Mouse (Mus musculus): Measurements from ENCODE around the gene Grin2d.

The Grin2d gene

GRCm38 (mm10) chr7:45897258-45897757 lies 19.1 kb upstream of the Grin2d start:
- peak; percentile 58 for DNase-seq (ENCODE audit: low spot score)

DNA sequence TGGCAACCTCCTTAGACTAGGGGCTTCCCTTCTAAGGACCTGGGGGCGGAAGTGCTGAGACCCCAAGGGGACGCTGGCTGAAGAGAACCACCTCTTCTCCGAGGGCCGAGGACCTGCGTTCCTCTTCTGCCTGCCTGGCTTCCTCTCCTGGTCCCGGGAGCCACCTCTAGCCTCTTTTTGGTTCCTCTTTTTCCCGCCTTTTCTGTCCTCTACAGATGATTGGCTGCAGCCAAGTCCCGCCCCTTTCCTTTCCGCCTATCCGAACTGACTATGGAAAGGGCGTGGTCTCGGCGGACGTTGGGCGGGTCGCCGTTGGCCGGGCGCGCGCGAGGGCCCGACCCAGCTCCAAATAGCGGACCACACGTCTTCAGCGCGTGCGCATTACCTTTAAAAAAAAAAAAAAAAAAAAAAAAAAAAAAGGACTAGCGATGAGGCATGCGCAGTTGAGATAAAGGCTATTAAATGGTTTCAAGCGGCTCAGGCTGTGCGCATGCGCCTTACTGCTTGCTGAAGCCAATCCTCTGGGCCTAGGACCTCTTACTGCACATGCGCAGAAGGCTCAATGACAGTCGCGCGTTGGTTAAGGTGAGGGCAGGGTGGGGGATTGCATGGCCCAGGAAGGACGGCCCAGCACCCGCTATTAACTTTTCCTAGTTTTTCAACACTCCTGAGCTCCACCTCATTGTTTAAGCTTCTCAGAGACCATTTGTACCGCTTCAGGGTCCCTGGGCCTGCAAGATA lies 18.5 kb upstream of the Grin2d start, which contains the start of the genes Syngr4 and Tmem143:
Gene Syngr4, minus strand, starts transcription at position 198 of the 741 bp plus-strand sequence.
Gene Tmem143, plus strand, starts transcription at position 425 of the 741 bp plus-strand sequence.
- peak; percentile 97 for DNase-seq (ENCODE audit: low spot score)

GRCm38 (mm10) chr7:45895931-45896516 lies 17.8 kb upstream of the Grin2d start:
- DNase-seq (ENCODE audit: low spot score) = no peak

GRCm38 (mm10) chr7:45892651-45893050 lies 14.5 kb upstream of the Grin2d start:
- DNase-seq (ENCODE audit: low spot score) = no peak

- no peak for DNase-seq (ENCODE audit: low spot score)
Measured at GRCm38 (mm10) chr7:45887246-45887645, 9.1 kb upstream of the Grin2d start.

GRCm38 (mm10) chr7:45881011-45881410 lies 2.8 kb upstream of the Grin2d start:
- DNase-seq (ENCODE audit: low spot score) = no peak

GRCm38 (mm10) chr7:45880531-45880930 lies 2.4 kb upstream of the Grin2d start:
- no peak for DNase-seq (ENCODE audit: low spot score)

- no peak for DNase-seq (ENCODE audit: low spot score)
Measured at GRCm38 (mm10) chr7:45876895-45877294, 1.3 kb downstream of the Grin2d start.

DNA sequence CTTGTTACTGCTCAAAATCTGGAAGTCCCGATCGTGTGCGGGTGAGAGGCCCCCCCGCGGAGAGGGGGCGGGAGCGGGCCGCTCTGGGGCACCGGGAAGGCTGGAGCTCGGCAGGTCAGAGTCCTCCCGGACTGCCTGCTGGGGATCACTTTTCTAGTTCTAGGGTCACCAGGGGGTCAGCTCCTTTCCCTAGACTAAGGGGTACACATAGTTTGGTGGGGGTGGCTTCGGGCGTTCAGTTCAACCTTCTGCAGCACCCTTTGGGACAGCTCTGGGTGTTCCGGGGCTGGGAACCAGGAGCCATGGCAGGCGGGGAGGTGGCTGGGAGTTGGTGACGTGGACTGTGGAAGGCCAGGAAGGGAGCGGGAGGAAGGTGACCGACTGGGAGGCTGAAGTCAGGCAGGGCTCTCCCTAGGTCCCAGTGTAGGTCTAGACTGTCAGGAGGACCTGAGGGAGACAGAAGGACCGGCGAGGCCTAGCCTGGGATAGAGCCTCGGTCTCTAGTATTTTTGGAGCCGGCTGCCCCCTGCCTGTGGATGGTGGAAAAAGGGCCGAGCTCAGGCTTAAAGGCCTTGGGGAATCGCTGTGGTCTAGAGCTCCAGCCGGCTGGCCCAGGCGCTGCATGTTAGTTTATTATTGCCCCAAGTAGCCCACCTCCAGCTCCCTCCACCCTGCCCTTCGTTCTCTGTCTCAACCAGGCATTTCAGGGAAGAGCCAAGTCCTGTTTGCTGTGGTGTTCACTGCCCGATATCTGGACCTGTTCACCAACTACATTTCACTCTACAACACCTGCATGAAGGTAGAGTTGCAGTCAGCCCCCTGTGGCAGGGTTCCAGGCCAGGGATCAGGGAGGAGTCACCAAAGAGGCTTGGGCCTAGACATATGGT lies 4.9 kb downstream of the Grin2d start:
- DNase-seq (ENCODE audit: low spot score) = peak; percentile 42

GRCm38 (mm10) chr7:45872624-45873023 lies 5.6 kb downstream of the Grin2d start, which contains the start of gene Kdelr1:
Kdelr1 (plus strand) TSS chr7:45872772.
- peak; percentile 90 for DNase-seq (ENCODE audit: low spot score)

DNA sequence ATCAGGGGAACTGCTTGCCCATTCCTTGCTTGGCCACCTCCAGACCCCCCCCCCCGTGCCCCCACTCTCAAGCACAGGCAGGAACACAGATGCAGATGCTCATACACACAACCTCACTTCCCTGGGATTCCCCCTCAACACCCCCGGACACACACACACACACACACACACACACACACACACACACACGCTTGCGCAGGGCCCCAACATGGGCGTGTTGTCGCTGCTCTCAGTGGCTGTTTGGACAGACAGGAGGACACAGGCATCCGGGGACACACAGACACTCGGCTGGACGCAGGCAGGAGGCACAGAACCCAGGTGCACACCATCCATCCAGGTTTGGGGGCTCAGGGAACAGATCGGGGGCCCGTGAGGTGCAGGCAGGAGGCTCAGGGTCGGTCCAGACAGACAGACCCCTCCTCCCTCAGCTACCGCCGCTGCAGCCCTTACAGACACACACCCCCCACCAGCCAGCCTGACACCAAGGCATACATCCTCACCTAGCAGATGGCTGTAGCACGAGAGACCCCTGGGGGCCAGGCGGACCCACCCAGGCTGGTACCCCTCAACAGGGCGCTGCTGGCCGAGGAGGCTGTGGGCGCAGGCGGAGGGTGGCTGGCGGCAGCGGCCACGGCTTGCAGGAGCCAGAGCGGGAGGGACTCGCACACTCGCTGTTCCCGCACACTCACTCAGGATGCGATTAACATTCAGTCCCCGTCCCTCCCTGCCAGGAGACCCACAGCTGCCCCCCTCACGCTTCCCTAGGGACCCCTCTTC lies 7.7 kb downstream of the Grin2d start:
- no peak for DNase-seq (ENCODE audit: low spot score)

DNA sequence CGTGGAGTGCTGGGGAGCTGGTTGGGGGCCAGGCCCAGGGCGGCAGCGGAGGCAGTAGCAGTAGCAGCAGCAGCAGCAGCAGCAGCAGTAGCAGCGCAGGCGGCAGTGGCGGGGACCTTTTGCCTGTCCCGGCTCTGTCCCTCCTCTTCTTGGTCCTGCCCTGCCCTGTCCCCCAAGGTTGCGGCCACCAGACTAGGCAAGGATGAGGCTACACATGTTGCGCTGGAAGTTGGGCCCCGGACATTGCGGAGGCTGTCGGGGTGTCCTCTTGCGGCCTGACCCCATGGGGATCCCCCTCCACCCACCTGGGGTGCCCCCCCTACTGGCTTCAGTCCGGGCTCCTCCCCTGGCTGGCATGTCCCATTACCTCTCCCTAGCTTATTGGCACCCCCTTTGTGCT lies 8.4 kb downstream of the Grin2d start:
- no peak for DNase-seq (ENCODE audit: low spot score)

GRCm38 (mm10) chr7:45869107-45869670 lies 9.0 kb downstream of the Grin2d start:
- no peak for DNase-seq (ENCODE audit: low spot score)

DNA sequence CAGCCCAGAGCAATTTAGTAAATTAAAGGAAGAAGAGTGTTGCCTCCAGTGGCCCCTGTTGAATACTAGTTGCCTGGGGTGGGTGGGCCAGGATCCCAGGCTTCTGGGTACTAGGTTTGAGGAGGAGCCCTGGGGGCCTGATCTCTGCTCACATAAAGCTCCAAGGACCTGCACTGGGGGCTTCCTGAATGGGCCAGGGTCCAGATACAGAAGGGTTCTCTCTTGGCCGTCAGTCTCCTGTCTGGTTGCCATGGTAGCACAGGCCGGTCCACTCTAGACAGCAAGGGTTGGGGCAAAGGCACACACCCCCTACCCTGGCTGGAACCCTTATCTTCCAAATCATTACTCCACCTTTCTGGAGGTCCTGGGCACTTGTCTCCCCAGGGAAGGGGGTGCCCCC lies 10.3 kb downstream of the Grin2d start:
- no peak for DNase-seq (ENCODE audit: low spot score)

DNA sequence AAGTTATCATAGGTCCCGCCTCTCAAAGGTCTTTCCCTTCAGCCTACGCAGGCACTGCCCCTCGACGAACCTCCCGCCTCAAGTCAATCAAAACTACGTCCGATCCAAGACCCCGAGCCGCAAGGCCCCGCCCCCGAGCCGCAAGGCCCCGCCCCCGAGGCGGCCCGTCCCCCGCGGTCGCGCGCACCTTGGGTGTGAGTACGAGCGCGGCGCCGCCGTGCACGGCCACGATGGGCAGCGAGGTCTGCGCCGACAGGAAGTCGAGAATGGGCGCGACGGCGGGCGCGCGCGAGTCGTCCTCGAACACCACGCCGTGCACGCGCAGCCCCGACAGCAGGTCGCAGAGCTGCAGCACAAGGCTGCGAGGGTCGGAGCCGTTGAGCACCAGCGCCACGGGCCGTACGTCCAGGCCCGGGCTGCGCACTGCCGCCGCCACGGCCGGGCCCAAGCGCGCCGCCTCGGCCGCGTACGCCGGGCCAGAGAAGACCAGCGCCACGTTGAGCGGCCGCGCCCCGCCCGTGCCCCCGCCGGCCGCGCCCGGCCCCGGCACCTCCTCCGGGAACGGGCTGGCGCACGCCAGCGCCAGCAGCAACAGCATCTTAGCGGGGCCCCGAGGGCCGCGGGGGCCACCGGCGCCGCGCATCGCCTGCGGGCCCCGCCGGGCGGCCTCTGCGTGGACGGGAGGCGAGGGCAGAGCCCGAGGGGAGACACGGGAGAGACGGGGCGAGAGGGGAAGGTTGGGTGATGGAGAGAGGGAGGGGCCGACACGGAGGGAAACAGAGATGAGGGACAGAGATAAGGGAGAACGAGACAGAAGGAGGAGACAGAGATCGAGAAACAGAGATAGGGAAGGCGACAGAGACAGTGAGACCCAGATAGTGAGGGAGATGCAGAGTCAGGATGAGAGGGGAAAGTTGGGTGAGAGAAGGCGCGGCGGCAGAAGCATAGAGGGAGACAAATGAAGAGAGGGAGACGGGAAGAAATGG lies 12.0 kb downstream of the Grin2d start:
- DNase-seq (ENCODE audit: low spot score) = peak; percentile 85

DNA sequence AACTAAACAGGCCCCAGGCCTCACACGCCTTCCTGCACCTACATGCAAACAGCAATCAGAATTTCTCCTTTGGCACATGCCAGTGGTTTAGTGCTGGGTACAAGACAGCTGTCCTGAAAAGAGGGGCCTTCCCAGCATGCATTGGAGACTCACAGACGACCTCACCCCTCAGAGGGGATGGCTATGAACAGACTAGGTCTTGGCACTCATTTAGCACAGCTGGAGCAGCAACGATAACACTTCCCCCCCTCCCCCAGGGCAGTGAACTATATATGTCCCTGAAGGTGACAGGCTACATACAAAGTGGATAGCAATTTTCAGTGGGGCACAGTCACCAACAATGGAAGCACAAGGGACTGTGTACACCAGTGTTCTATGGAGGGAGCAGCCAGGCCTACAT lies 13.7 kb downstream of the Grin2d start:
- DNase-seq (ENCODE audit: low spot score) = no peak

DNA sequence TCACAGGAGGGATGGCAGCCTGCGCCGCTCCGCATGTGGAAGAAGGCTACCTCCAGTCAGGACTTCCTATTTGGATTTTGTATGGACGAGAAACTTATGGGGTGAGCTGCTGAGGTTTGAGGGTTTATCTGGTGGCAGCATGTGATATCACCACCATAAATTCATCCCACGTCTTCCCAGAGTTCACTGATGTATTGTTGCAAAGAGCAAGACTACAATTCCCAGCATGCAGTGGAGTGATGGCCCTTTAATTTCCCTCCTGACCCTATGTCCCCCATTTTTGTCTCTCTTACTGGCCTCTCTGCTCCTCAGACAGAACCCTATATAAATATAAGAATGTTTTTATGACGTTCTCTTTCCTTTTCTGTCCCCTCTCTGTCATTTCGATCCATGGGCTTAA lies 15.4 kb downstream of the Grin2d start:
- no peak for DNase-seq (ENCODE audit: low spot score)

- no peak for DNase-seq (ENCODE audit: low spot score)
Measured at GRCm38 (mm10) chr7:45859008-45859407, 19.2 kb downstream of the Grin2d start.

- no peak for DNase-seq (ENCODE audit: low spot score)
Measured at GRCm38 (mm10) chr7:45856950-45857901, 21.0 kb downstream of the Grin2d start.

Data from layer of hippocampus, adult 11-12 months (tissue).